Mouse (Mus musculus) cerebellum, adult 2 months (tissue): Measurements from ENCODE around the gene Ush1g.

Experiments used
- CTCF ChIP-seq: fragments of 200-500 bp; IDR thresholded peaks from 2 replicates; pipeline ENCODE4 v1.5.1; 2011; ENCODE audit warnings: low read depth, mild to moderate bottlenecking, control low read depth, low read length, moderate library complexity, borderline replicate concordance; ENCODE audit not compliant: insufficient read depth
- POLR2A ChIP-seq: fragments of 200-500 bp; IDR thresholded peaks from 2 replicates; pipeline ENCODE4 v1.6.1; 2011; ENCODE audit warnings: low read length, control low read depth, borderline replicate concordance; ENCODE audit not compliant: insufficient read depth

DNA sequence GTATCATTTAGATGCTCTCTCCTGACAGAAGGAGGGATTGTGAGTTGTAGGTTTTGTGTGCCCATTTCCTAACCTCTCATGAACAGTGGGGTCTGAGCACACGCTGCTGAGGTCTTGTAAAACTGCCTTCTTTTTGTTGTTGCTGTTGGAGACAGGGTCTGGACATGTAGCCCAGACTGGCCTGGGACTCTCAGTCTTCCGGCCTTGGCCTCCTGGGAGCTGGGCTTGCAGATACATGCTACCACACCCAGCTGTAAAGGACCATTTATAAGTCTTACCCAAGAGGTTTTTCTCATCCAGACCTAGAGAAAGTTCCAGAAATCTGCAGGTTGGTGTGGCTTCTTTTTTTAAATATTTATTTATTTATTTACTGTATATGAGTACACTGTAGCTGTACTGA, 33.5 kb downstream of the Ush1g start:
- TF ChIP-seq CTCF (no peak), POLR2A (no peak)
